In the genomic region with DNA sequence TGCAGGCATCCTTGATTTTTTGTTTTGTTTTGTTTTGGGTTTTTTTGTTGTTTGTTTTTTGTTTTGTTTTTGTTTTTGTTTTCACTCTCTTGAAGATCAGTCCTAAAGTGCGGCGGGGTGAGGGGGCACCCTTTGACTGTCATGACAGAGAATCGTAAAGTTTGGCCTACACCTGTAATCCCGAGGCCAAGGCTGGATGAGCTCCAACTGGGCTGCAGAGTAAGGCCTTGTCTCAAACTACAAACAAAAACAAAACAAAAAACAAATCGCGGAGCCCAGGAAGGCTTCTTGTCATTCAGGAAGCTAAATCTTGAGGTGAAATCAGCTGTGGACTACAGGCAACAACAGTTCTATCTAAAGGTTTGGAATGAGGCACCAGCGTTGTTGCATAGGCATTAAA, we compare ENCODE assay signal across 8 mouse cellular contexts. TPM values are rescaled to one million over a fixed set of nuclear protein-coding genes. Genes with fewer than 3 reads are reported as not detected.
DNase-seq lines count a peak whose midpoint lies in the region; ATAC-seq lines count a peak whose summit lies in the region.

No protein-coding gene starts in this region.

- H3K36me3 ChIP-seq in heart, embryonic 11.5 days (ENCODE audit: control insufficient read depth, insufficient read depth, low read length) = no peaks in the 10 kb centered on the region
- H3K36me3 ChIP-seq in kidney, embryonic 14.5 days (ENCODE audit: control insufficient read depth, insufficient read depth, low read length) = no peaks in the 10 kb centered on the region
- no peaks in the 10 kb centered on the region for H3K36me3 ChIP-seq in midbrain, embryonic 10.5 days

- 56% methylated on average over 7 of the region's 7 CpGs for WGBS in heart, embryonic 11.5 days (ENCODE audit: insufficient replicate concordance)
- WGBS in kidney, embryonic 14.5 days = 44% methylated on average over 7 of the region's 7 CpGs
- 55% methylated on average over 7 of the region's 7 CpGs for WGBS in midbrain, embryonic 10.5 days

- peak overlapping the region; percentile 95 for H3K9ac ChIP-seq in heart, embryonic 11.5 days (ENCODE audit: low read depth, low read length)
- H3K9ac ChIP-seq in kidney, embryonic 14.5 days (ENCODE audit: low read depth, low read length) = peak overlapping the region; percentile 85; the same call in 1 of the 2 replicates

- H3K4me2 ChIP-seq in heart, embryonic 11.5 days = peak overlapping the region; percentile 90
- H3K4me2 ChIP-seq in kidney, embryonic 14.5 days (replicated peaks; ENCODE audit: low read depth, low read length) = peak overlapping the region; percentile 65

- H3K4me1 ChIP-seq in heart, embryonic 11.5 days (ENCODE audit: control insufficient read depth, insufficient read depth, low read length) = peaks cover 7% of the 10 kb centered on the region
- H3K4me1 ChIP-seq in kidney, embryonic 14.5 days (ENCODE audit: control insufficient read depth, insufficient read depth, low read length) = peaks cover 12% of the 10 kb centered on the region
- peaks cover 15% of the 10 kb centered on the region for H3K4me1 ChIP-seq in midbrain, embryonic 10.5 days

- no peaks in the 10 kb centered on the region for H3K9me3 ChIP-seq in heart, embryonic 11.5 days (replicated peaks; ENCODE audit: control insufficient read depth, low read length)
- no peaks in the 10 kb centered on the region for H3K9me3 ChIP-seq in kidney, embryonic 14.5 days (ENCODE audit: control insufficient read depth, low read length)
- no peaks in the 10 kb centered on the region for H3K9me3 ChIP-seq in midbrain, embryonic 10.5 days (replicated peaks)

- no peak overlapping the region for H3K27ac ChIP-seq in heart, embryonic 11.5 days (ENCODE audit: low read depth, low read length)
- no peak overlapping the region for H3K27ac ChIP-seq in kidney, embryonic 14.5 days (ENCODE audit: low read depth, low read length)
- peak overlapping the region; percentile 97 for H3K27ac ChIP-seq in midbrain, embryonic 10.5 days (replicated peaks)

- no peaks in the 10 kb centered on the region for H3K27me3 ChIP-seq in heart, embryonic 11.5 days (ENCODE audit: control insufficient read depth, insufficient read depth, low read length)
- no peaks in the 10 kb centered on the region for H3K27me3 ChIP-seq in kidney, embryonic 14.5 days (ENCODE audit: control insufficient read depth, insufficient read depth, low read length)
- H3K27me3 ChIP-seq in midbrain, embryonic 10.5 days (ENCODE audit: low read depth, poor library complexity, severe bottlenecking) = no peaks in the 10 kb centered on the region

- ATAC-seq in heart, embryonic 11.5 days (replicated peaks; ENCODE audit: insufficient number of reproducible peaks, low FRiP score, low TSS enrichment) = no peak
- no peak for ATAC-seq in kidney, embryonic 14.5 days (ENCODE audit: low FRiP score, low TSS enrichment)

- DNase-seq in left cerebral cortex, postnatal 14 days (ENCODE audit: low spot score in 2 of 2) = peak; percentile 17 to 21
- DNase-seq in left cerebral cortex, adult 9 months (ENCODE audit: low spot score in 2 of 2) = no peak
- DNase-seq in cerebellum, adult 8-10 months = peak; percentile 56
- no peak for DNase-seq in midbrain, embryonic 10.5 days (ENCODE audit: low spot score)
- no peak for DNase-seq in spleen, adult 12 weeks (ENCODE audit: low spot score)
- DNase-seq in thymus, adult 18-20 months = no peak

- peak overlapping the region; percentile 77 for H3K4me3 ChIP-seq in heart, embryonic 11.5 days (ENCODE audit: low read depth, low read length)
- peak overlapping the region; percentile 88 for H3K4me3 ChIP-seq in kidney, embryonic 14.5 days (ENCODE audit: low read length)
- H3K4me3 ChIP-seq in midbrain, embryonic 10.5 days = peak overlapping the region; percentile 67

- intact Hi-C loops in left cerebral cortex, postnatal 14 days (cut with DNase I) = no loop called here

RNA-seq across cellular contexts. Expression of gene Specc1l, which starts 1.1 kb away (rescaled TPM):
- total RNA-seq in left cerebral cortex, postnatal 14 days (2021) = 10 to 100 TPM; 38.8 to 40.2 TPM
- 15.7 and 16.6 TPM in 2 replicates for polyA plus RNA-seq in heart, embryonic 11.5 days (2014; fragmentation: Nextera tagmentation; extraction: Ambion mirVana)
- 17.2 and 27.6 TPM in 2 replicates for polyA plus RNA-seq in kidney, embryonic 14.5 days (2014; fragmentation: Nextera tagmentation; extraction: Ambion mirVana)
- 34.9 and 42.7 TPM in 2 replicates for polyA plus RNA-seq in midbrain, embryonic 10.5 days (2016; fragmentation: Nextera tagmentation; extraction: Ambion mirVana)

Comparison
In these comparisons a context has a peak if more than half of its experiments do, and no peak if none do; other contexts are left out.
1. DNase-seq: peak in left cerebral cortex, postnatal 14 days (2 of 2) and cerebellum, adult 8-10 months (single experiment); none in left cerebral cortex, adult 9 months (0 of 2), midbrain, embryonic 10.5 days (single experiment), spleen, adult 12 weeks (single experiment) and thymus, adult 18-20 months (0 of 2).
2. Peak in every context shown above with its lines, with median percentiles within 50 percentile points of each other: H3K4me3 ChIP-seq.